Mouse (Mus musculus): ENCODE data around the gene Med15. TPM values are rescaled to one million over a fixed set of nuclear protein-coding genes. Genes with fewer than 3 reads are reported as not detected.
A peak's percentile ranks its signal among the peaks of the same experiment; 100 is the strongest.

Gene Med15
- polyA plus RNA-seq, 1 experiment from 2014 or later = 47.9 TPM

DNA sequence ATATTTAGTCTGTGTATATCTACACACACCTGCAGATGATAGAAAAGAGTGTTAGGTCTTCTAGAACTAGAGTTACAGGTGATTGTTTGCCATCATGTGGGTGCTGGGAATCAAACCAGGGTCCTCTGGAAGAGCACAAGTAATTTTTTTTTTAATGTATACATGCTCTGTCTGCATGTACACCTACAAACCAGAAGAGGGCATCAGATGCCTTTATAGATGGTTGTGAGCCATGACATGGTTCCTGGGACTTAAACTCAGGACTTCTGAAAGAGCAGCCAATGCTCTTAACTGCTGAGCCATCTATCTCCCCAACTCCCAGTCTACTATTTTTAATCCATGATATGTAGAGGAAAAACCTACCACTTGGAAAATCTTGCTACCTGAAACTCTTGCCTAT, 2.7 kb downstream of the Med15 start:
- Histone ChIP-seq H3K9ac (no peak overlapping the region), H3K27me3 (no peaks in the 10 kb centered on the region), H3K4me1 (peaks cover 8% of the 10 kb centered on the region; the same call in 1 of the 2 replicates), H3K4me3 (replicated peaks) (no peak overlapping the region), H3K9me3 (replicated peaks) (no peaks in the 10 kb centered on the region), H3K4me2 (no peak overlapping the region), H3K27ac (no peak overlapping the region), H3K36me3 (no peaks in the 10 kb centered on the region)
- no peak for ATAC-seq (replicated peaks; ENCODE audit: low FRiP score)

DNA sequence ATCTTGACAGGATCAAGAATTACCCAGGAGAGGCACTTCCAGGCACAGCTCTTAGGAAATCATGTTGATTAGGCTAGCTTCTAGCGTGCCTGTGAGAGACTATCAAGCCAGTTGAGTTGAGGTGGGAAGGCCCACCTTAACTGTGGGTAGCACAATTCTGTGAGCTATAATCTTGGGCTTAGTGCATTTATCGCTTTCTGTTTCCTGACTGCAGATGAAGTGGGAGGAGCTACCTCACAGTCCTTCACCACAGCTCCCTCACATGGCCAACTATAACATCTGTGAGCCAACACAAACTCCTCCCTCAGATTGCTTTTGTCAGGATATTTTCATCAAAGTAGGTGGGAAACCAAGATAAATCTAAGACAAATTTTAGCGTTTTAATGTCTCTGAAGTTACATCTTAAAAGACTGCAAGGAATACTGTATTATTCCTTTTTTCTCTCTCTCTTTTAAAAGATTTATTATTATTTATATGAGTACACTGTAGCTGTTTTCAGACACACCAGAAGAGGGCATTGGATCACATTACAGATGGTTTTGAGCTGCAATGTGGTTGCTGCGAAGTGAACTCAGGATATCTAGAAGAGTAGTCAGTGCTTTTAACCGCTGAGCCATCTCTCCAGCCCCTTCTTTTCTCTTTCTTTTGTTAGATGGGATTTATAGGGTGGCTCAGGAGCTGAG, 5.4 kb downstream of the Med15 start:
- ATAC-seq (replicated peaks; ENCODE audit: low FRiP score) = 0 out of 2 replicates have a peak, but pooled peaks have one; percentile 34
- H3K4me1 ChIP-seq = peaks cover 8% of the 10 kb centered on the region; the same call in 1 of the 2 replicates
- H3K27ac ChIP-seq = no peak overlapping the region
- H3K9me3 ChIP-seq (replicated peaks) = no peaks in the 10 kb centered on the region
- no peaks in the 10 kb centered on the region for H3K27me3 ChIP-seq
- WGBS = 19% methylated on average over 5 of the region's 5 CpGs
- H3K4me2 ChIP-seq = peak overlapping the region; percentile 34
- H3K9ac ChIP-seq = no peak overlapping the region
- H3K36me3 ChIP-seq = no peaks in the 10 kb centered on the region
- no peak overlapping the region for H3K4me3 ChIP-seq (replicated peaks)

DNA sequence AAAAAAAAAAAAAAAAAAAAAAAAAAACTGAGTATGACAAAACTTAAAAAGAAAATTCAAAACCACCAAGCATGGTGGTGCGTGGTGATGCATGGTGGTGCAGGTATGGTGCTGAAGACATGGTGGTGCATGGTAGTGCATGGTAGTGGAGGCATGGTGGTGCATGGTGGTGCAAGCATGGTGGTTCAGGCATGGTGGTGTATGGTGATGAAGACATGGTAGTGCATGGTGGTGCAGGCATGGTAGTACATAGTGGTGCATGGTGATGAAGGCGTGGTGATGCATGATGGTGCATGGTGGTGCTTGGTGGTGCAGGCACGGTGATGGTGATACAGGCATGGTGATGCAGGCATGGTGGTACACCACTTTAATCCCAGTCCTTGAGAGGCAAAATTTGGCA, 8.2 kb downstream of the Med15 start:
- 95% methylated on average over 3 of the region's 3 CpGs for WGBS

DNA sequence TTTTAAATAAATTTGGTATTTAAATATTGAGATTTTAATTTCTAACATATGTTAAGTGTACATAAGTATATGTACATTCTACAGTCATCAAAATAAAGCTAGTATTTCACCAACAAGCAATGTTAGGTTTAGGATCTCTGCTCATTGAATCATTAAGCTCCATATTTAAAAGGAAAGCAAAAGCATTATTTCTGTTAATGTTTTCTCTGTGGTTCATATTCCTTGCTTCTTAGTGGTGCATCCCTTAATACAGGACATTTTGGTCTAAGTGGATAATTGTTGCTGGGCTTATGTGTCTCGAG, 9.4 kb downstream of the Med15 start:
- no peak for ATAC-seq (replicated peaks; ENCODE audit: low FRiP score)
- H3K4me2 ChIP-seq = peak overlapping the region; percentile 80
- no peak overlapping the region for H3K27ac ChIP-seq
- no peaks in the 10 kb centered on the region for H3K9me3 ChIP-seq (replicated peaks)
- 87% methylated on average over 1 of the region's 1 CpGs for WGBS
- H3K36me3 ChIP-seq = no peaks in the 10 kb centered on the region
- peaks cover 22% of the 10 kb centered on the region for H3K4me1 ChIP-seq
- H3K9ac ChIP-seq = no peak overlapping the region
- H3K4me3 ChIP-seq (replicated peaks) = no peak overlapping the region
- no peaks in the 10 kb centered on the region for H3K27me3 ChIP-seq

More for the DNA sequence above, 8.2 kb downstream of the Med15 start:
- no peak for ATAC-seq (replicated peaks; ENCODE audit: low FRiP score)
- no peaks in the 10 kb centered on the region for H3K27me3 ChIP-seq
- H3K36me3 ChIP-seq = no peaks in the 10 kb centered on the region
- no peak overlapping the region for H3K4me2 ChIP-seq
- no peak overlapping the region for H3K27ac ChIP-seq
- H3K4me1 ChIP-seq = peaks cover 22% of the 10 kb centered on the region
- H3K9me3 ChIP-seq (replicated peaks) = no peaks in the 10 kb centered on the region
- H3K9ac ChIP-seq = no peak overlapping the region
- H3K4me3 ChIP-seq (replicated peaks) = no peak overlapping the region

DNA sequence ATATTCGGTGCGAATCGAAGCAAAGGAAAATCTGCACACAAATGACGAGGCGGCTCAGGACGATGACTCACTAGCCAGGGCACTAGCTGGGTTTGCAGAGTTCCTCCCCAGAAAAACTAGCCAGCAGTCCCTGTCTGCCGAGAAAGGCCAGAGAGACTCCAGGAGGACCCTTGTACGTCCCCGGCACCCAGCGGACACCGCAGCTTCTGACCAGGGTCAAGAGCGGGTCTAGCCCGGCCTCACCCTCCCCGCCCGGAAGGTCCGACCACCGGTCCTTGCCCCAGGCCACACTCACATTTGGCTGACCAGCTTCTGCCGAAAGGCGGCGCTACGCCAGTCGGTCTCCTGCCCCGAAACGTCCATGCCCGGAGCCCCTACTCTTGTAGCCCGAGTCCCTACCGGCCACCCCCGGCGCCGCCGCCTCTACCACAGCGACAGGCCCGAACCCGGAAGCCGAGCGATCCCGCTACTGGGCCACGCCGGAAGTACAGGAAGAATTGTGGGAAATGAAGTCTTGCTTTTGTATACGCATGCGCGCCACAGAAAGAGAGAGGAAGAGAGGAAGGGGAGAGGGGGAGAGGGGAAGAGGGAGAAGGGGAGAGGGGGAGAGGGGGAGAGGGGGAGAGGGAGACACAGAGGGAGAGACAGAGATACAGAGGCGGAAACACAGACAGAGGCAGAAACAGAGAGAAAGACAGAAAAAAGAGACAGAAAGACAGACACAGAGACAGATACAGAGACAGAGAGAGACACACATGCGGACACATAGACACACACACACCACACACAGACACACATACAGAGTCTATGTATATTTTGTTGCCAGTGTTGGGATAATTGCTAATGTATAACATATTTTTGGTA, 10.0 kb downstream of the Med15 start:
- 2% methylated on average over 44 of the region's 44 CpGs for WGBS
- peak overlapping the region; percentile 80 for H3K4me2 ChIP-seq
- H3K9ac ChIP-seq = peak overlapping the region; percentile 77
- ATAC-seq (replicated peaks; ENCODE audit: low FRiP score) = peak; percentile 94
- peak overlapping the region; percentile 84 for H3K4me3 ChIP-seq (replicated peaks)
- no peaks in the 10 kb centered on the region for H3K27me3 ChIP-seq
- H3K36me3 ChIP-seq = no peaks in the 10 kb centered on the region
- peak overlapping the region; percentile 65 for H3K27ac ChIP-seq
- peaks cover 21% of the 10 kb centered on the region for H3K4me1 ChIP-seq
- H3K9me3 ChIP-seq (replicated peaks) = no peaks in the 10 kb centered on the region

DNA sequence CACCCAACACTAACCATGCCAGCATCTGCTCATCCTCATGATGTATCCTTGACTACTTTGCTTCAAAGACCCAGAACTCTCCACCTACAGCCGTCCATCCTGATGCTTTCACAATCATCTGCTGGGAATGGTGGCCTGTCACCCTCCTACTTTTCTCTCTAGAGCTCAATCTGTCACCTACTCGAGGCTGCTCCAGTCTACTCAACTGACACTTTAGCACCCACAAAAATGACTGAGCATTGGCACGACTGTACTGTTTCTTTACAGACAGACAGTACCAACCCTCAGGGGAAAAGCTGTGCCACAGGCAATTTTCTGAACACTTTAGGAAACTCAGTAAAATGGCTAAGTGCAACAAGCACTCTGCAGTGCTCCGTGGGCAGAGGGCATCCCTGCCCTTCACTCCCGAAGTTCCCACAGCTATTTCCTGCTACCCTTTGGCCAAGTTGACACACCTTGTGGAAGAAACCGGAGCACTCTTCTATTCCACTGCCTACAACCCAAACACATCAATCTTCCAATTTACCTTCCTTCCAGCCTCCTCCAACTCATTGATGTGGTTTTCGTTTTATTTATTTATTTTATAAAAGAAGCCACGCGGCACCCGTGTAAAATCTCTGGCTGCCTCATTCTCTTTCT, 10.8 kb downstream of the Med15 start:
- Histone ChIP-seq H3K9me3 (replicated peaks) (no peaks in the 10 kb centered on the region), H3K4me2 (peak overlapping the region; percentile 80), H3K4me3 (replicated peaks) (peak overlapping the region; percentile 84), H3K27me3 (no peaks in the 10 kb centered on the region), H3K36me3 (no peaks in the 10 kb centered on the region), H3K4me1 (peaks cover 16% of the 10 kb centered on the region), H3K27ac (peak overlapping the region; percentile 65), H3K9ac (peak overlapping the region; percentile 77)
- no peak for ATAC-seq (replicated peaks; ENCODE audit: low FRiP score)
- WGBS = 4% methylated on average over 10 of the region's 10 CpGs

DNA sequence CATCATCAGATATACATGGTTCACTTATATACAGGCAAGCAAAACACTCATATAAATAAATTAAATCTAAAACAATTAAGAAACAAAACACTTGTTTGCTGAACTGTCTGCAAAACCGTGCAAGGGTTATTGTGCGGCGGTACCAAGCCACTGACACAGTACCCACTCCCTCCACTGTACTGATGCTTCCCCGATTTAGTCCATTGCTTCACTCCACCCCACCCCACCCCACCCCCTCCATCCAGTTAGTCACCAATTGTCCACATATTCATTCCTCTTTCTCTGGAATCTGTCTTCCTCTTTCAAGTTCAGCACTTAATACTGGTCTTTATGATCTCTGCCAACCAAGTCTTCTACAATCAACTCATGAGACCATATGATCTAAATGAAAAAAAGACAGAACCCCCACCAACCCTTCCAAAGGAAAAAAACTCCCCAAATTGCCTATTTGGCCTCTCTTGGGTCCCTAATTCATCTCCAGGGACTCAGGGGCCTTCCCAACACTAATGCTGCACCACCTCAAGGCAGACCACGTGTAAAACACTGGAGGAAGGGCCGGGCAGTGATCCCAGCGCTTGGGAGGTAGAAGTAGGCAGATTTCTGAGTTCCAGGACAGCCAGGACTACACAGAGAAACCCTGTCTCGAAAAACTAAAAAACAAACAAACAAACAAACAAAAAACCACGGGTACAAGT, 11.4 kb downstream of the Med15 start:
- Histone ChIP-seq H3K27ac (no peak overlapping the region), H3K4me3 (replicated peaks) (peak overlapping the region; percentile 84), H3K9ac (peak overlapping the region; percentile 77), H3K4me2 (peak overlapping the region; percentile 80), H3K4me1 (peaks cover 14% of the 10 kb centered on the region), H3K27me3 (no peaks in the 10 kb centered on the region), H3K9me3 (replicated peaks) (no peaks in the 10 kb centered on the region), H3K36me3 (no peaks in the 10 kb centered on the region)
- 62% methylated on average over 9 of the region's 9 CpGs for WGBS
- ATAC-seq (replicated peaks; ENCODE audit: low FRiP score) = no peak

DNA sequence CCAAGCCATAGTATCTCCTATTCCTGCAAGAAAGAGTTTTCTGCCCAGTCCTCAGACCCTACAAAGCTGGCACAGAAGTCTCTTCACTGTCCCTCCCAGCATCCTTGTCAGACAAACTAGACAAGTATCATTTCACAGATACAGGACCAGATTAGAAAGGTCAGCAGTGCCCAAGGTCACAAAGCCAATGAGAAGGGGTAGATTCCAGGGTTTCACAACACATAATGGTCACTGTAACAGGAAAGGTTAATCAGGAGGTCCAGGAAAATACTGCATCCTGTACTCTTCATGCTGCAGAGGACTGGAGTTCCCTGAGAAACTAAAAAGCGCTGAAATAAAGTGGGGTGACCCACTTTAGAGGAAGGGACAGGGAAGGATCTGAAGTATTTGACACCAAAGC, 14.9 kb downstream of the Med15 start:
- 93% methylated on average over 1 of the region's 1 CpGs for WGBS

DNA sequence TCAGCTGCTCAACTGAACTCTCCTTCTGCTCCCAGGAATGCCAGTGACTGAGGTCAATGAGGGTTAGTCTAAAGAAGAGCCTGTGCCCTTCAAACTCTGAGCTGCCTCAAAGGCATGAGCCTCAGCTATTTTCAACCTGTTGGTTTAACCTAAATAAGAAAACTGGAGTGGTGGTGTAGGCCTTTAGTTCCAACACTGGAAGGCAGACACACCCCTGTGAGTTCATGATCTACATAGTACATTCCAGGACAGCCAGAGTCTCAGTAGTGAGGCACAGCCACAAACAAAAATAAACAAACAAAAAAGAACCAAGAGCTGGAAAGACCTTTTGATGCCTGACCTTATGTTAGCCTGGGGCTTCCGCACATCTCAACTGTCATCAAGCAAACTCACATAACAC, 25.1 kb downstream of the Med15 start:
- ATAC-seq (replicated peaks; ENCODE audit: low FRiP score) = no peak
- Histone ChIP-seq H3K4me2 (no peak overlapping the region), H3K4me3 (replicated peaks) (no peak overlapping the region), H3K4me1 (no peaks in the 10 kb centered on the region), H3K9ac (no peak overlapping the region), H3K27ac (no peak overlapping the region), H3K27me3 (no peaks in the 10 kb centered on the region), H3K9me3 (replicated peaks) (no peaks in the 10 kb centered on the region), H3K36me3 (peaks cover 28% of the 10 kb centered on the region)
- 78% methylated on average over 1 of the region's 1 CpGs for WGBS

More for the DNA sequence above, 14.9 kb downstream of the Med15 start:
- H3K4me3 ChIP-seq (replicated peaks) = no peak overlapping the region
- H3K27ac ChIP-seq = no peak overlapping the region
- no peaks in the 10 kb centered on the region for H3K9me3 ChIP-seq (replicated peaks)
- no peak overlapping the region for H3K4me2 ChIP-seq
- H3K9ac ChIP-seq = no peak overlapping the region
- H3K36me3 ChIP-seq = no peaks in the 10 kb centered on the region
- H3K4me1 ChIP-seq = peaks cover 14% of the 10 kb centered on the region
- no peak for ATAC-seq (replicated peaks; ENCODE audit: low FRiP score)
- H3K27me3 ChIP-seq = no peaks in the 10 kb centered on the region

DNA sequence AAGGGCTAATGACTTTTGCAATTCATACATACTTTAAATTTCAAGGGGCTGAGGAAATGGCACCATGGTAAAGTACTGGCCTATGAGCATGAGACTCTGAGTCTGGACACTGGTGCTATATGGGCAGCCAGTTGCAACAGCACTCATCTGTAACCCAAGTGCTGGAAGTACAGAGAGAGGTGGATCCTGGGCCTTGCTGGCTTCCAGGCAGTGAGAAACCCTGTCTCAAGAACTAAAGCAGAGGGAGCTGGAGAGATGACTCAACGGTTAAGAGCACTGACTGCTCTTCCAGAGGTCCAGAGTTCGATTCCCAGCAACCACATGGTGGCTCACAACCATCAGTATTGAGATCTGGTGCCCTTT, 31.7 kb downstream of the Med15 start:
- 88% methylated on average over 2 of the region's 2 CpGs for WGBS

DNA sequence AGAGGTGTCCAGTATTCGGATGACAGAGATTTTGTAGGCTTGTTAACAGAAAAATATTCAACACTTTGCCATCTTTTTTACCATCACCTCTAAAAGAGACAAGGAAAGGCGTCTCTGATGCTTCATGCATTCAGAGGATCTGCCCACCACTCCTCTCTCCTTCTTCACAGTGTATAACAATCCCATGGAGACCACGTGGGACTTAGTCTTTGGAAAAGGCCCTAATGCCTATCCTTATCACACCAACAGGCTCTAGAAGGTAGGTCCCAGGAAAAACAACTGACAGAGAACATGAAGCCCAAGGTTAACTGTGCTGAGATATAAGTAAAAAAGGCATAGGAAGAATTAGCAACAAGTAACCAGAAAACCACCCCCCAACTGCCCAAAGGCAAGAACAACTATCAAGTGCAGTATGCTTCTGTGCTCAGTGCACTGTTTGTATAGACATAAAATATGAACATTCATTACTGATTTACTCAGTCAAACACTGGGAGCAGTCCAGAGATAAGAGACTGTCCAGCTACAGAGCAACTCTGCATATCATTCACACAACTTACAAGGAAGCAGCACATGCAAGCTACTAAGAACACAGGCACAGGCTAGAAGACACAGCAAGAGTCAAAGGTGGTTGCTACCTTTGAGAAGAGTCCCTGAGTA, 32.2 kb downstream of the Med15 start:
- H3K4me1 ChIP-seq = no peaks in the 10 kb centered on the region
- no peak for ATAC-seq (replicated peaks; ENCODE audit: low FRiP score)
- H3K9ac ChIP-seq = no peak overlapping the region
- H3K36me3 ChIP-seq = peaks cover 70% of the 10 kb centered on the region
- 88% methylated on average over 3 of the region's 3 CpGs for WGBS
- H3K4me3 ChIP-seq (replicated peaks) = no peak overlapping the region
- no peak overlapping the region for H3K27ac ChIP-seq
- H3K27me3 ChIP-seq = no peaks in the 10 kb centered on the region
- H3K4me2 ChIP-seq = no peak overlapping the region
- H3K9me3 ChIP-seq (replicated peaks) = no peaks in the 10 kb centered on the region

More for the DNA sequence above, 31.7 kb downstream of the Med15 start:
- H3K4me3 ChIP-seq (replicated peaks) = no peak overlapping the region
- H3K4me1 ChIP-seq = no peaks in the 10 kb centered on the region
- H3K36me3 ChIP-seq = peaks cover 70% of the 10 kb centered on the region
- H3K27me3 ChIP-seq = no peaks in the 10 kb centered on the region
- H3K9me3 ChIP-seq (replicated peaks) = no peaks in the 10 kb centered on the region
- H3K9ac ChIP-seq = no peak overlapping the region
- H3K4me2 ChIP-seq = no peak overlapping the region
- ATAC-seq (replicated peaks; ENCODE audit: low FRiP score) = no peak
- H3K27ac ChIP-seq = no peak overlapping the region

Data from kidney, embryonic 15.5 days (tissue).